Mouse (Mus musculus): ENCODE data around the gene Gm20696.

DNA sequence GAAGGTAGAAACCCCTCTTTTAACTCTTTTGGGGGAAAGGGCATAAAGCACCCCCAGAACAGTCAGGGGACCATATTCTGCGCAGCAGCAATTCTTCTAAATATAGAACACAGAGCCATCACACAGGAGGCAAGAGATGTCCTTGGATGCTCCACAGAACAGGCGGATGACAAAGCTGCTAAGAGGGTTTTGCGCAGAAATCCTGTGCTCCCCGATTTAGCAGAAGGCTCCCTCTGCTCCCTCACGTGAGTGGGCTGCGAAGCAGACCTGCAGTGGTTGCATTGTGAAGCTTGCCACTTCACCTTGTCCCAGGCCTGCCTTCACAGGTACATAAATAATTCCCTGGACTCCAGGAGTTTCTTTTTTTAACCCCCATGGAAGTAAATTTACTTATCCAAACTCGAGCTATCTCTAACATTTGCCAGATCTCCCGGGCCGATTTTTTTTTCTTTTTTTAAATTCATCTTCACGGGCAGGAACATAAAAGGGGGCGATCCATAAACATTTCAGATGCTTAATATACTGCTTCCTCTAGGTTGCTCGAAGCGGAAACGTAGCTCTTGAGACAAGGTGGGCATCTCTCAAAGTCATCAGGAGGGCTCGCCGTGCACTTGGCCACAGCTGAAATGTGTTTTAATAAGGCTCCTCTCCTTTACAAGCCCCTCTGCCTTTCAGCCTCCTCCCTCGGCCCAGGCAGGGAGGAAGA lies 51.9 kb downstream of the Gm20696 start:
- TF ChIP-seq USF1 (IDR thresholded peaks at IDR 0.05; ENCODE audit: low read depth, low read length) (no peak), POLR2A (IDR thresholded peaks at IDR 0.05; ENCODE audit: low read depth, low read length) (no peak), EP300 (IDR thresholded peaks at IDR 0.05; ENCODE audit: low read length) (no peak)
